Mouse (Mus musculus) forebrain, embryonic 16.5 days (tissue): Measurements from ENCODE around the gene Gfpt1. TPM values are rescaled to one million over a fixed set of nuclear protein-coding genes. Genes with fewer than 3 reads are reported as not detected.

Experiments used
- ATAC-seq: fragments of 200-750 bp; cut with Nextera tagmentation; 2 replicates; pipeline ENCODE4 v1.8.0; 2017; ENCODE audit warnings: mild to moderate bottlenecking, moderate library complexity
- H3K27ac ChIP-seq: fragments of 300-500 bp; sonication (generic); 2 replicates; pipeline ENCODE4 v1.5.1; 2014; ENCODE audit warnings: low read length, control low read depth
- H3K27me3 ChIP-seq: fragments of 300-500 bp; sonication (generic); replicated peaks from 2 replicates; pipeline ENCODE4 v1.6.1; 2014; ENCODE audit warnings: low read length; ENCODE audit not compliant: control insufficient read depth, insufficient read depth
- H3K36me3 ChIP-seq: fragments of 300-500 bp; sonication (generic); 2 replicates; pipeline ENCODE4 v1.6.1; 2014; ENCODE audit not compliant: control insufficient read depth, insufficient read depth
- H3K4me1 ChIP-seq: fragments of 300-500 bp; sonication (generic); replicated peaks from 2 replicates; pipeline ENCODE4 v1.6.1; 2014; ENCODE audit warnings: low read length; ENCODE audit not compliant: control insufficient read depth, insufficient read depth
- H3K4me2 ChIP-seq: fragments of 300-500 bp; sonication (generic); 2 replicates; pipeline ENCODE4 v1.6.1; 2014; ENCODE audit warnings: mild to moderate bottlenecking, low read length, control low read depth
- H3K4me3 ChIP-seq: fragments of 300-500 bp; sonication (generic); replicated peaks from 2 replicates; pipeline ENCODE4 v1.5.1; 2014; ENCODE audit warnings: mild to moderate bottlenecking, low read length, control low read depth
- H3K9ac ChIP-seq: fragments of 300-500 bp; sonication (generic); replicated peaks from 2 replicates; pipeline ENCODE4 v1.6.1; 2014; ENCODE audit warnings: low read depth, low read length, control low read depth
- H3K9me3 ChIP-seq: fragments of 300-500 bp; sonication (generic); 2 replicates; pipeline ENCODE4 v1.6.1; 2016; ENCODE audit warnings: low read length; ENCODE audit not compliant: control insufficient read depth
- WGBS: fragments of 180-500 bp; shearing (Covaris S2); extraction: QIAGEN DNeasy Blood & Tissue Kit; methylation state at CpG from one replicate; pipeline ENCODE4 v1.1.7; 2014; 5-methylcytosine and 5-hydroxymethylcytosine counted together
- polyA plus RNA-seq: library from polyadenylated mRNA; unstranded; fragments of >200 nt; fragmentation: Nextera tagmentation; extraction: Ambion mirVana; gene quantifications from 2 replicates; pipeline ENCODE4 v1.2.1, GENCODE M21; 2015

The Gfpt1 gene
- polyA plus RNA-seq, 1 experiment from 2014 or later = 25.1 TPM

- H3K27ac ChIP-seq = no peak overlapping the region
- 15% methylated on average over 12 of the region's 12 CpGs for WGBS
- peak; percentile 74 for ATAC-seq
- H3K4me1 ChIP-seq = peaks cover 9% of the 10 kb centered on the region
- no peaks in the 10 kb centered on the region for H3K9me3 ChIP-seq
- peak overlapping the region; percentile 55 for H3K9ac ChIP-seq
- H3K27me3 ChIP-seq = no peaks in the 10 kb centered on the region
- H3K4me3 ChIP-seq = peak overlapping the region; percentile 25
- peak overlapping the region; percentile 64 for H3K4me2 ChIP-seq
- no peaks in the 10 kb centered on the region for H3K36me3 ChIP-seq
Measured at GRCm38 (mm10) chr6:87101281-87101954, 58.8 kb downstream of the Gfpt1 start.

- H3K4me3 ChIP-seq = no peak overlapping the region
- 26% methylated on average over 4 of the region's 4 CpGs for WGBS
- no peak overlapping the region for H3K27ac ChIP-seq
- no peak overlapping the region for H3K4me2 ChIP-seq
- H3K27me3 ChIP-seq = no peaks in the 10 kb centered on the region
- H3K4me1 ChIP-seq = peaks cover 9% of the 10 kb centered on the region
- H3K9ac ChIP-seq = no peak overlapping the region
- no peaks in the 10 kb centered on the region for H3K36me3 ChIP-seq
- ATAC-seq = no peak; the same call in 1 of the 2 replicates
- H3K9me3 ChIP-seq = no peaks in the 10 kb centered on the region
Measured at GRCm38 (mm10) chr6:87101955-87102353, 59.3 kb downstream of the Gfpt1 start.

GRCm38 (mm10) chr6:87102421-87102911 is 59.8 kb downstream of the Gfpt1 start:
- Histone ChIP-seq H3K4me3 (no peak overlapping the region), H3K9ac (no peak overlapping the region), H3K27me3 (no peaks in the 10 kb centered on the region), H3K4me2 (no peak overlapping the region), H3K4me1 (peaks cover 9% of the 10 kb centered on the region), H3K36me3 (no peaks in the 10 kb centered on the region), H3K27ac (no peak overlapping the region), H3K9me3 (no peaks in the 10 kb centered on the region)
- ATAC-seq = no peak
- WGBS = 25% methylated on average over 7 of the region's 7 CpGs

- no peaks in the 10 kb centered on the region for H3K27me3 ChIP-seq
- no peak for ATAC-seq
- H3K27ac ChIP-seq = no peak overlapping the region
- H3K36me3 ChIP-seq = no peaks in the 10 kb centered on the region
- no peaks in the 10 kb centered on the region for H3K9me3 ChIP-seq
- no peak overlapping the region for H3K4me2 ChIP-seq
- 88% methylated on average over 1 of the region's 1 CpGs for WGBS
- no peak overlapping the region for H3K4me3 ChIP-seq
- no peak overlapping the region for H3K9ac ChIP-seq
- H3K4me1 ChIP-seq = peaks cover 9% of the 10 kb centered on the region
Measured at GRCm38 (mm10) chr6:87103314-87103713, 60.7 kb downstream of the Gfpt1 start.

- H3K9me3 ChIP-seq = no peaks in the 10 kb centered on the region
- no peaks in the 10 kb centered on the region for H3K36me3 ChIP-seq
- peaks cover 7% of the 10 kb centered on the region for H3K4me1 ChIP-seq
- H3K27ac ChIP-seq = no peak within 1 kb of the TSS
- H3K4me2 ChIP-seq = no peak within 1 kb of the TSS
- no peak within 1 kb of the TSS for H3K9ac ChIP-seq
- 83% methylated on average over 11 of the region's 11 CpGs for WGBS
- H3K4me3 ChIP-seq = no peak within 1 kb of the TSS
- H3K27me3 ChIP-seq = no peaks in the 10 kb centered on the region
- ATAC-seq = no peak
Measured at GRCm38 (mm10) chr6:87104123-87104796, 61.6 kb downstream of the Gfpt1 start, which contains the start of gene D6Ertd527e. D6Ertd527e (plus strand) TSS chr6:87104746.

- Histone ChIP-seq H3K4me1 (no peaks in the 10 kb centered on the region), H3K36me3 (no peaks in the 10 kb centered on the region), H3K4me3 (no peak overlapping the region), H3K9me3 (no peaks in the 10 kb centered on the region), H3K27me3 (no peaks in the 10 kb centered on the region), H3K9ac (no peak overlapping the region), H3K4me2 (no peak overlapping the region), H3K27ac (no peak overlapping the region)
- ATAC-seq = no peak
- 100% methylated on average over 1 of the region's 1 CpGs for WGBS
Measured at GRCm38 (mm10) chr6:87111493-87111892, 68.8 kb downstream of the Gfpt1 start.

GRCm38 (mm10) chr6:87112125-87112524 is 69.5 kb downstream of the Gfpt1 start:
- no peaks in the 10 kb centered on the region for H3K36me3 ChIP-seq
- no peak overlapping the region for H3K9ac ChIP-seq
- H3K27ac ChIP-seq = no peak overlapping the region
- H3K4me1 ChIP-seq = no peaks in the 10 kb centered on the region
- WGBS = 79% methylated on average over 6 of the region's 6 CpGs
- H3K27me3 ChIP-seq = no peaks in the 10 kb centered on the region
- no peak overlapping the region for H3K4me2 ChIP-seq
- ATAC-seq = no peak
- H3K9me3 ChIP-seq = no peaks in the 10 kb centered on the region
- H3K4me3 ChIP-seq = no peak overlapping the region

GRCm38 (mm10) chr6:87115981-87116380 is 73.3 kb downstream of the Gfpt1 start:
- WGBS = 86% methylated on average over 2 of the region's 2 CpGs

GRCm38 (mm10) chr6:87116596-87116995 is 74.0 kb downstream of the Gfpt1 start:
- Histone ChIP-seq H3K4me3 (no peak overlapping the region), H3K36me3 (no peaks in the 10 kb centered on the region), H3K27ac (no peak overlapping the region), H3K9ac (no peak overlapping the region), H3K9me3 (no peaks in the 10 kb centered on the region), H3K27me3 (no peaks in the 10 kb centered on the region), H3K4me2 (no peak overlapping the region), H3K4me1 (no peaks in the 10 kb centered on the region)
- 85% methylated on average over 7 of the region's 7 CpGs for WGBS
- ATAC-seq = no peak

More at GRCm38 (mm10) chr6:87115981-87116380, 73.3 kb downstream of the Gfpt1 start:
- no peak overlapping the region for H3K9ac ChIP-seq
- no peak overlapping the region for H3K4me2 ChIP-seq
- H3K27ac ChIP-seq = no peak overlapping the region
- no peaks in the 10 kb centered on the region for H3K4me1 ChIP-seq
- H3K9me3 ChIP-seq = no peaks in the 10 kb centered on the region
- no peak overlapping the region for H3K4me3 ChIP-seq
- H3K27me3 ChIP-seq = no peaks in the 10 kb centered on the region
- no peaks in the 10 kb centered on the region for H3K36me3 ChIP-seq
- ATAC-seq = no peak
